Mouse (Mus musculus): ENCODE data around the gene 1700012B09Rik. TPM values are rescaled to one million over a fixed set of nuclear protein-coding genes. Genes with fewer than 3 reads are reported as not detected.
A peak's percentile ranks its signal among the peaks of the same experiment; 100 is the strongest.

The 1700012B09Rik gene
- polyA plus RNA-seq (2012; rRNA removed) = 3.7 and 5.5 TPM in 2 replicates

GRCm38 (mm10) chr9:14770803-14771471, at the start of gene 1700012B09Rik:
1700012B09Rik (minus strand) TSS chr9:14771030.
- no peak for DNase-seq (ENCODE audit: extremely low spot score in 1 of 2, low spot score in 1 of 2)

GRCm38 (mm10) chr9:14810111-14810510, 39.3 kb upstream of the 1700012B09Rik start:
- DNase-seq (ENCODE audit: extremely low spot score in 1 of 2, low spot score in 1 of 2) = peak; percentile 28 to 45

GRCm38 (mm10) chr9:14806786-14807185, 36.0 kb upstream of the 1700012B09Rik start:
- DNase-seq (ENCODE audit: extremely low spot score in 1 of 2, low spot score in 1 of 2) = no peak

GRCm38 (mm10) chr9:14805714-14806113, 34.9 kb upstream of the 1700012B09Rik start:
- no peak for DNase-seq (ENCODE audit: extremely low spot score in 1 of 2, low spot score in 1 of 2)

- DNase-seq (ENCODE audit: extremely low spot score in 1 of 2, low spot score in 1 of 2) = no peak
These were observed 16.5 kb upstream of the 1700012B09Rik start for GRCm38 (mm10) chr9:14787356-14787755.

- DNase-seq (ENCODE audit: extremely low spot score in 1 of 2, low spot score in 1 of 2) = peak; percentile 92 to 96
These were observed 13.5 kb upstream of the 1700012B09Rik start, which contains the start of the genes Mre11a and Ankrd49 for GRCm38 (mm10) chr9:14784039-14785002. Mre11a (plus strand) TSS chr9:14784654. Ankrd49 (minus strand) TSS chr9:14784856.

GRCm38 (mm10) chr9:14778341-14778740, 7.5 kb upstream of the 1700012B09Rik start:
- no peak for DNase-seq (ENCODE audit: extremely low spot score in 1 of 2, low spot score in 1 of 2)

GRCm38 (mm10) chr9:14773813-14774212, 3.0 kb upstream of the 1700012B09Rik start:
- DNase-seq (ENCODE audit: extremely low spot score in 1 of 2, low spot score in 1 of 2) = peak in 1 of 2 experiments; percentile 28

- no peak for DNase-seq (ENCODE audit: extremely low spot score in 1 of 2, low spot score in 1 of 2)
These were observed 1.2 kb upstream of the 1700012B09Rik start for GRCm38 (mm10) chr9:14772074-14772473.

- DNase-seq (ENCODE audit: extremely low spot score in 1 of 2, low spot score in 1 of 2) = no peak
These were observed 1.0 kb downstream of the 1700012B09Rik start for GRCm38 (mm10) chr9:14769811-14770210.

GRCm38 (mm10) chr9:14764765-14765164, 6.1 kb downstream of the 1700012B09Rik start:
- peak in 1 of 2 experiments; percentile 78 for DNase-seq (ENCODE audit: extremely low spot score in 1 of 2, low spot score in 1 of 2)

- DNase-seq (ENCODE audit: extremely low spot score in 1 of 2, low spot score in 1 of 2) = no peak
These were observed 11.6 kb downstream of the 1700012B09Rik start for GRCm38 (mm10) chr9:14759261-14759660.

- no peak for DNase-seq (ENCODE audit: extremely low spot score in 1 of 2, low spot score in 1 of 2)
These were observed 12.2 kb downstream of the 1700012B09Rik start for GRCm38 (mm10) chr9:14758590-14758989.

GRCm38 (mm10) chr9:14754469-14754868, 16.4 kb downstream of the 1700012B09Rik start:
- no peak for DNase-seq (ENCODE audit: extremely low spot score in 1 of 2, low spot score in 1 of 2)

- DNase-seq (ENCODE audit: extremely low spot score in 1 of 2, low spot score in 1 of 2) = no peak
These were observed 16.9 kb downstream of the 1700012B09Rik start for GRCm38 (mm10) chr9:14753947-14754346.

GRCm38 (mm10) chr9:14752001-14752522, 18.8 kb downstream of the 1700012B09Rik start, which contains the start of gene Fut4:
Fut4 (minus strand) TSS chr9:14752393.
- no peak for DNase-seq (ENCODE audit: extremely low spot score in 1 of 2, low spot score in 1 of 2)

- DNase-seq (ENCODE audit: extremely low spot score in 1 of 2, low spot score in 1 of 2) = no peak
These were observed 19.3 kb downstream of the 1700012B09Rik start for GRCm38 (mm10) chr9:14751503-14752000.

GRCm38 (mm10) chr9:14750901-14751502, 19.8 kb downstream of the 1700012B09Rik start:
- no peak for DNase-seq (ENCODE audit: extremely low spot score in 1 of 2, low spot score in 1 of 2)

- DNase-seq (ENCODE audit: extremely low spot score in 1 of 2, low spot score in 1 of 2) = no peak
These were observed 30.5 kb downstream of the 1700012B09Rik start, which contains the start of gene Piwil4 for GRCm38 (mm10) chr9:14740151-14740924. Piwil4 (minus strand) TSS chr9:14740733.
